Mouse (Mus musculus): ENCODE measurements around the gene Hmga1. TPM values are rescaled to one million over a fixed set of nuclear protein-coding genes. Genes with fewer than 3 reads are reported as not detected.

The Hmga1 gene
- polyA plus RNA-seq, 1 experiment from 2014 or later: 196 TPM

DNA sequence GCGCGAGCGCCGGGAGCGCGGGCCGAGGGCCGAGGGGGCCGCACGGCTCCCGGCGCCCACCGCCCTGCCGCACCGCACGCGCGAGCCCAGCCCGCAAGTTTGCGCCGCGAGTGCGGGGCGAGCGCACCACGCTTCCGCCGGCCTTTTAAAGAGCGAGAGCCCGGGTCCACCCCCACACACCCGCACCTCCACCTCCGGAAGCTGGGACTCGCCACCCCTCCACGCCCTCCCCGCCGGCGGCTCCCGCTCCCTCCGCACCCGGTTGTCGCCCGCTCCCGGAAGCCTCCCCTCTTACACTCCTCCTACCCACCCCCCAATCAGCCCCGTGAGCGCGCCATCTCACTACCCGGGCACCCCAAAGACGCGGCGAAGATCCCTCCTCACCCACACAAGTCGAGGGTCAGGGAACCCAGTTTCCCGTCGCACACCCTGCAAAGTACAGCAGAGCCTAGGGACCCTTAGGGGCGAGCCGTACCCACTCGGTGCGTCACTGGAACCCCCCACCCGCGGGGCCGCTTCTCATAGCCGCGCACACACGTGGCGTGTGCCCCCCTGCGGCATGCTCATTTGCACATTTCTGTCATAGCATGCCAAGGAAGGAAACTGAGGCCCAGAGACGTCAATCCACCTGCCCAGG, 42.9 kb upstream of the Hmga1 start:
- no peaks in the 10 kb centered on the region for H3K9me3 ChIP-seq
- H3K27me3 ChIP-seq (replicated peaks): peaks cover 68% of the 10 kb centered on the region
- WGBS: 3% methylated on average over 37 of the region's 66 CpGs
- no peaks in the 10 kb centered on the region for H3K36me3 ChIP-seq
- ATAC-seq (ENCODE audit: low FRiP score, low read depth): no peak
- peaks cover 30% of the 10 kb centered on the region for H3K4me1 ChIP-seq
- peak overlapping the region; percentile 79 for H3K9ac ChIP-seq
- H3K4me3 ChIP-seq: peak overlapping the region; percentile 69
- H3K4me2 ChIP-seq (replicated peaks): peak overlapping the region; percentile 97
- no peak overlapping the region for H3K27ac ChIP-seq

DNA sequence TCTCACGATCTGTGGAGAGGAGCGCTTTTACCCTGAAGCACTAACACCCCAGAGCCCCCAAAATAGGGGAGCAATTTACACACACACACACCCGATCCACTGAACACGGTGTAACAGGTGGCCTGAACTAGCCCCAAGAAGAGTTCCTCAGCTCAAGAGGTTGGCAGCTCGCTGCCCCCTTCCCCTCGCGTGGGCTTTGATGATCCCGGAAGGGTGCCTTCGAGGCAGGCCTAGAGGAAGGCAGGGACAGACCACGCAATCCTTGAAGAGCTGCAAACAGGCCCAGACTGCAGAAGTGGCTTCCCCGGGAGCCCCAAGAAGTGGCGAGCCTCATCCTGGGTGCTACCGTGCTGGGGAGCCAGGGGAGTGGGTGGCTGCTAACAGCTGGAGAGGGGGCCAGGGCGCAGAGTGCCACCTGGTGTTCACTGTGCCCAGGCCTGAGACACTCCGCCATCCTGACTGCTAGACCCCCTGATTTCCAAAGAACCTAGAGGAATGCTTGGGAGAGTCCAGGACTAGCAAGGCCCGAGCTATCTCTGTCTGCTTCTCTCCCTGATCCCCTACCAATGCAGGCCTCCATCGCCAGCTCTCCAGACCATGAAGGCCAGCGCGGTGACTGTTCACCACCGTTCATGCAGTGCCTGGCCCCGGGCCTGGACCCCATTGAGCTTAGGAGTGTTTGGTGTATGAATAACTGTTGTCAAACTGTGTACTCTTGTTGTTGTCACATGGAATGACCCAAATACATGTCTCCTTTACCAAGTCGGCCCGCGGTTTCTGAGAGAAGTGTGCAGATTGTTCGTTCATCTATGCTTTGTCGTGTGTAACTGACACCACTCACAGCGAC, 42.2 kb upstream of the Hmga1 start:
- ATAC-seq (ENCODE audit: low FRiP score, low read depth): no peak
- H3K9me3 ChIP-seq: no peaks in the 10 kb centered on the region
- no peaks in the 10 kb centered on the region for H3K36me3 ChIP-seq
- H3K4me3 ChIP-seq: peak overlapping the region; percentile 69; the same call in 1 of the 2 replicates
- H3K4me2 ChIP-seq (replicated peaks): peak overlapping the region; percentile 97
- no peak overlapping the region for H3K9ac ChIP-seq
- peaks cover 37% of the 10 kb centered on the region for H3K4me1 ChIP-seq
- H3K27ac ChIP-seq: no peak overlapping the region
- H3K27me3 ChIP-seq (replicated peaks): peaks cover 66% of the 10 kb centered on the region
- 34% methylated on average over 27 of the region's 27 CpGs for WGBS

DNA sequence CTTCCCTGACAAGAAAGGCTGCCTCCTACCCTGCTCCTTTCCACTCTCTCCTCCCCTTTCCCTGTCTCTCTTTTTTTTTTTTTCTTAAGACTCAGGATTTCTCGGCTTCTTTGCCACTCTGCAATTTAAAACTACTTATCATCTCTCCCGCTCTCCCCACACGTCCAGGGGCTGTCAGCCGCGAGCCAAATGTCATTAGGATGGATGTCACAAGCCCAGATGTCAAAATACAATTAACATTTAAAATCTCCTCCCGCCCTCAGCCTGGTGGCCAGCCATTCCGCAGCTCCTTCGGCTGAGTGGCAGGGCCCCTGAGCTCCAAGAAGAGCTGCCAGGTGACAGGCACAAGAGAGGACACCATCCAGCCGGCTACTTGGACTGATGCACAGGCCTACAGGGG, 38.0 kb upstream of the Hmga1 start:
- Histone ChIP-seq H3K9me3 (no peaks in the 10 kb centered on the region), H3K4me3 (no peak overlapping the region), H3K4me1 (peaks cover 25% of the 10 kb centered on the region), H3K4me2 (replicated peaks) (no peak overlapping the region), H3K9ac (no peak overlapping the region), H3K27me3 (replicated peaks) (peaks cover 47% of the 10 kb centered on the region), H3K36me3 (no peaks in the 10 kb centered on the region), H3K27ac (no peak overlapping the region)
- no peak for ATAC-seq (ENCODE audit: low FRiP score, low read depth)
- 25% methylated on average over 9 of the region's 9 CpGs for WGBS

DNA sequence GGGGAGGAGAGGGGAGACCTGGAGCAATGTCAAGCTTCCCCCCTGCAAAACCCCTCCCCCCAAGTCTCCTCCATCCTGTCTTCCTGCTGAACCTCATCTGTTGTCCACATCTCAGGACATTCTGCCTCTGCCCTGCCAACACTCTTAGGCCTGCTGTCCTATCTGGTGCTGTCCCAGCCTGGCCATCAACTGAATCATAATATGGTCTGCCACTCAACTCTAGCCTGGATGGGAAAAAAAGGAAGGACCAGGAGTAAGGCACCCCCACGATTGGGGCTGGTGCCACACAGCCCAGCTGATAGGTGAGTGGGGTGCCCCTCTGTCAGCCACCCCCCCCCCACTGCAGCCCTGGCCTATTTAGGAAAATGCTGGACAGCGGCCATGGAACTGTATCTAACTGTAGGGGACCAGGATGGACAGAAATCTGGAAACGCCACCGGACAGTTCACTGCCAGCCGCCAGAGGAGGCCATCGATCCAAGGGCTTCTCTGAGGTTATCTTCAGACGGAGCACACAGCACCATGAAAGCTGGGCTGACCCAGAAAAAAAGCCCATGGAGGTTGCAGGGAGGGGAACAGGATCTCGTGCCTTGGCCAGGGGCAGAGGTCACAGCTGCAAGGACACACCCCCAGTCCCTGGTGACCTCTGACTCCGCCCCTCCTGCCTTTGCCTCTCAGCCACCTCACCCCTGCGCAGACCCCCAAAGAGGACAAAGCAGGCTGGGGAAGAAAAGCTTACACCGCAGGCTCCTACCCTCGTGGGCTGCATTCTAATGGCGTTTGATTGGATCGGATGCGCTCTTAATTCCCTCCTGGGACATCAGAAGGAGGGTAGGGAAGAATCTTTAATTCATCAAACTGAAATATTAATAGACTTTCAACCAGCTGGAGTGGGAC, 37.3 kb upstream of the Hmga1 start:
- WGBS: 29% methylated on average over 15 of the region's 15 CpGs
- Histone ChIP-seq H3K4me1 (peaks cover 18% of the 10 kb centered on the region), H3K9ac (no peak overlapping the region), H3K36me3 (no peaks in the 10 kb centered on the region), H3K4me3 (no peak overlapping the region), H3K27ac (peak overlapping the region; percentile 13; the same call in 1 of the 2 replicates), H3K27me3 (replicated peaks) (peaks cover 40% of the 10 kb centered on the region), H3K9me3 (no peaks in the 10 kb centered on the region), H3K4me2 (replicated peaks) (no peak overlapping the region)
- ATAC-seq (ENCODE audit: low FRiP score, low read depth): no peak

DNA sequence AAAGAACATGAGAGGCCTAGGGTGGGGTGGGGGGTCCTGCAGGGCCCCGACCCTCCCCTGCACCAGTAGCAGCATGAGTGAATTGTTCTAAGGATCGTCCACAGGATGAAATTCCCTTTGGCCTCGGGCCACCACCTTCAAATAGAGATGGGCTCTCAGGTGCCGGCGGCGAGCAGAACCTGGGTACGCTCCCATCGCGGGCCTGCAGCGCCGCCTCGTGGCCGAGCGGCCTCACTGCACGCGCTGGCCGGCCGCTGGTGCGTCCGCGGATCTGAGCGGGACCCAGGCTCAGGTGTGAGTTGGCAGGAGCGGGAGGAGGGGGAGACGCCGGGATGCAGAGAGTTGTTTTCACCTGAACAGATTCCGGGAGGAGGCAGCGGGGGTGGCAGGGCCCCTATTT, 35.7 kb upstream of the Hmga1 start:
- ATAC-seq (ENCODE audit: low FRiP score, low read depth): peak; percentile 34; the same call in 1 of the 2 replicates
- H3K27ac ChIP-seq: no peak overlapping the region
- WGBS: 2% methylated on average over 27 of the region's 27 CpGs
- H3K9ac ChIP-seq: no peak overlapping the region
- H3K36me3 ChIP-seq: no peaks in the 10 kb centered on the region
- H3K4me1 ChIP-seq: peaks cover 16% of the 10 kb centered on the region
- peak overlapping the region; percentile 38 for H3K4me2 ChIP-seq (replicated peaks)
- H3K9me3 ChIP-seq: no peaks in the 10 kb centered on the region
- no peak overlapping the region for H3K4me3 ChIP-seq
- peaks cover 26% of the 10 kb centered on the region for H3K27me3 ChIP-seq (replicated peaks)

DNA sequence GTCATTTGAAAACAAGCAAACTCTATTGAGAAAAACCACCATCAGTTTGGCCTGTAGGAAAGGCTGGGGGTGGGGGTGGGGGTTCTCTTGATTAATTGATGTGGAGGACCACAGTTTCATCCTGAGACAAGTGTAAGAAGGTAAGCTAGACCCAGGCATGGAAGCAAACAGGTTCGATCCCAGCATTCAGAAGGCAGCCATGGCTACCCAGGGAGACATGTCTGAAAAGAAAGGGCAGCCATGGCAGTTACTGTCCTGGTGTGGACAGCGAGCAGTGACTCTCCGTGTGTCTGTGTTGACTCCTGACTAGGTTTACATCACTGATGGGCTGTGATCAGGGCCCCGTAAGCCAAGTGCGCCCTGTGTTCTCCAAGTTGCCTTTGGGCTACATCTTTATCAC, 35.0 kb upstream of the Hmga1 start, which contains the start of gene Grm4:
Gene Grm4 (minus strand): TSS at position 101 of the 400 bp plus-strand sequence.
- WGBS: 79% methylated on average over 5 of the region's 5 CpGs
- Histone ChIP-seq H3K9ac (no peak within 1 kb of the TSS), H3K9me3 (no peaks in the 10 kb centered on the region), H3K27me3 (replicated peaks) (peaks cover 26% of the 10 kb centered on the region), H3K4me2 (replicated peaks) (peak within 1 kb of the TSS; percentile 38), H3K4me1 (peaks cover 16% of the 10 kb centered on the region), H3K4me3 (no peak within 1 kb of the TSS), H3K36me3 (no peaks in the 10 kb centered on the region), H3K27ac (no peak within 1 kb of the TSS)
- ATAC-seq (ENCODE audit: low FRiP score, low read depth): no peak

DNA sequence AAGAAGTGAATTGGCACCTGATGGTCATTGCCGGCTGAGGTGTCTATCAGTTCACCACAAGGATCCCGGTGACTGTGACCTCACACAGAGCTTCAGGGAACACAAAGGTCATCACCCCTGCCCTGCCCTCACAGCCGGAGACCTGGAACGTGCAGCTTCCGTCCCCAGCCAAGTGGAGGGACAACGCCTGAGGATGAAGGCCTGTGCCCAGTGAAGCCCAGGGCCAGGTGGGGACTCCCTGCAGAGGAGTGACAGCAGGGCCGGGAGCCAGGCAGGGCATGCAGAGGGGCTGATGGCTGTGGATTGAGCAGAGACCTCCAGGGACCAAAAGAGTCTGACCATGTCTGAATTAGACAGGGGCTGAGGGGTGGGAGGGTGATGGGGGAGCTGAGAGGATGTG, 33.2 kb upstream of the Hmga1 start:
- no peak overlapping the region for H3K27ac ChIP-seq
- ATAC-seq (ENCODE audit: low FRiP score, low read depth): no peak
- H3K36me3 ChIP-seq: no peaks in the 10 kb centered on the region
- peaks cover 16% of the 10 kb centered on the region for H3K4me1 ChIP-seq
- H3K9ac ChIP-seq: no peak overlapping the region
- H3K4me3 ChIP-seq: no peak overlapping the region
- no peak overlapping the region for H3K4me2 ChIP-seq (replicated peaks)
- H3K27me3 ChIP-seq (replicated peaks): peaks cover 21% of the 10 kb centered on the region
- WGBS: 62% methylated on average over 7 of the region's 7 CpGs
- no peaks in the 10 kb centered on the region for H3K9me3 ChIP-seq

DNA sequence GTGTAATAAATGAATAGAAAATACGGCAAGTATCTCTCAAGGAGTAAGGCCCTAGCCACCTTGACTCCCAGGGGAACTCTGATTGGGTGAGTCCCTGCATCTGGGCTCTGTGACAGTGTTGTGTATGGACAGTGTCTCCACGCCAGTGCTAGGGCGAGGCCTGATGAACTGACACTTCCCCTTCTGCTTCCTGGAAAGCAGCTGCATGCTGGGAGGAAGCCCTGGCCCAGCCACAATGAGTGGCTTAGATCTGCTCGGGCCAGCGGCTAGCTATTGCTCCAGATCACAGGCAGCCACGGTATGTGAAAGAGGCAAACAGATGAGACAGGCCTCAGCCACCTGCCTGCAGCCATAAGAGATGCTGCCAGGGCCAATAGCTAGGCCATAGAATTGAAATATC, 29.1 kb upstream of the Hmga1 start:
- H3K4me1 ChIP-seq: no peaks in the 10 kb centered on the region
- H3K9ac ChIP-seq: no peak overlapping the region
- no peaks in the 10 kb centered on the region for H3K36me3 ChIP-seq
- H3K27me3 ChIP-seq (replicated peaks): peaks cover 1% of the 10 kb centered on the region; the same call in 1 of the 2 replicates
- no peak for ATAC-seq (ENCODE audit: low FRiP score, low read depth)
- H3K4me2 ChIP-seq (replicated peaks): no peak overlapping the region
- WGBS: 78% methylated on average over 6 of the region's 6 CpGs
- no peak overlapping the region for H3K27ac ChIP-seq
- H3K9me3 ChIP-seq: no peaks in the 10 kb centered on the region
- H3K4me3 ChIP-seq: no peak overlapping the region

DNA sequence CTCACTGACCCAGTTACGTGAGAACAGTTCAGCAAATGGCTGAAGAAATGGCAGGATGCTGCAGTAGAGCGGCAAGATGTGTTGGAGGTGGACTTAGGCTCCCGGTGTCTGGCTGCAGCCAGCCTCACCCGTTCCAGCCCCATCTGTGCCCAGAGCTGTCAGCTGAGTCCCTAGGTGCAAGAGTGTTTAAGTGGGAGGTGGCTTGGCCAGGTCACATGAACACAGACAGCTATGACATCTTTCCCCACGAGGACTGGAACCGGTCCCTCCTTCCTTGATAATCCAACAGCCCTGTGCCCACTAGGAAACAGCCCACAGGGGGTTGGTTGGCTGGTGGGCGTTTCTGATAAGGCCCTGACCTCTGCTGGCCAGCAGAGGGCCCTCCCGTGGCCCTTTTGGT, 28.3 kb upstream of the Hmga1 start:
- ATAC-seq (ENCODE audit: low FRiP score, low read depth): no peak
- Histone ChIP-seq H3K27me3 (replicated peaks) (no peaks in the 10 kb centered on the region; the same call in 1 of the 2 replicates), H3K4me3 (no peak overlapping the region), H3K4me1 (no peaks in the 10 kb centered on the region), H3K27ac (no peak overlapping the region), H3K9me3 (no peaks in the 10 kb centered on the region), H3K36me3 (no peaks in the 10 kb centered on the region), H3K4me2 (replicated peaks) (no peak overlapping the region), H3K9ac (no peak overlapping the region)
- 58% methylated on average over 8 of the region's 8 CpGs for WGBS

DNA sequence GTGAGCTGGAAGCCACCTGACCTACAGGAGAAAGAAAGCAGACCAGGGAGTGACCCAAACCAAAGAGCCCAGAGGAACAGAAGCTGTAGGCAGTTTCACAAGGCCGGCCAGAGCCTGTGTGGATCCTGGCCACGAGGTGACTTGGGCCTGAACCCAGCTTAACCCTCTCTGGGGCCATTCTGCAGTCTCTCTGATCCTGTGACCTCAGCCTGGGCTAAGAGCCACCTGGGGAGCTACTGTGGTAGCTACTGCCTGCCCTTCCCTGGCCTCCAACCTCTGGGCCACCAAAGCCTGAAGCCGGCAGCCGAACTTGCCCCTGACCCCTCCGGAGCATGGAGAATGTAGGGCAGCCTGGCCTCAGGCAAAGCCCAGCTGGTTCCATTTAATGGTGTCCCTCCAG, 27.5 kb upstream of the Hmga1 start:
- Histone ChIP-seq H3K9ac (no peak overlapping the region), H3K4me1 (no peaks in the 10 kb centered on the region), H3K4me3 (no peak overlapping the region), H3K36me3 (no peaks in the 10 kb centered on the region), H3K27me3 (replicated peaks) (no peaks in the 10 kb centered on the region), H3K27ac (no peak overlapping the region), H3K9me3 (no peaks in the 10 kb centered on the region), H3K4me2 (replicated peaks) (no peak overlapping the region)
- no peak for ATAC-seq (ENCODE audit: low FRiP score, low read depth)
- 72% methylated on average over 5 of the region's 5 CpGs for WGBS

DNA sequence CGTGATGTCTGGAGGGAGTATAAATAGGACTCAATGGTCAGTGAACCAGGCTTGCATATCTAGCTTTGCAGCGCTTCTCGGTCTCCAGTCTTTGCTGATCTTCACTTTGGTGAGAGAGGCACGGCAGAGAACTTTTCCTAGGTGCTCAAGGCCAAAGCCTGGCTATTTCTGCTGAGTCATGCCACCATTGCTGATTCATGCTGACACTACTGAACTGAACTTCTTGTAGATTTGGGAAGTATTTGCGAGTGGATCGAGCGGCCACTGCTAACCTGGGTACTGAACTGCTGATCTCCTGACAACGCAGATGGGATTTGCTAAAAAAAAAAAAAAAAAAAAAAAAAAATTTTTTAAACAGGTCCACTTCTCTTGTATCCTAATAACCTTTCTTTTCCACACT, 24.2 kb upstream of the Hmga1 start:
- WGBS: 88% methylated on average over 8 of the region's 8 CpGs
- no peak for ATAC-seq (ENCODE audit: low FRiP score, low read depth)
- Histone ChIP-seq H3K27ac (no peak overlapping the region), H3K27me3 (replicated peaks) (no peaks in the 10 kb centered on the region), H3K4me3 (no peak overlapping the region), H3K36me3 (no peaks in the 10 kb centered on the region), H3K9me3 (no peaks in the 10 kb centered on the region), H3K9ac (no peak overlapping the region), H3K4me2 (replicated peaks) (no peak overlapping the region), H3K4me1 (no peaks in the 10 kb centered on the region)

DNA sequence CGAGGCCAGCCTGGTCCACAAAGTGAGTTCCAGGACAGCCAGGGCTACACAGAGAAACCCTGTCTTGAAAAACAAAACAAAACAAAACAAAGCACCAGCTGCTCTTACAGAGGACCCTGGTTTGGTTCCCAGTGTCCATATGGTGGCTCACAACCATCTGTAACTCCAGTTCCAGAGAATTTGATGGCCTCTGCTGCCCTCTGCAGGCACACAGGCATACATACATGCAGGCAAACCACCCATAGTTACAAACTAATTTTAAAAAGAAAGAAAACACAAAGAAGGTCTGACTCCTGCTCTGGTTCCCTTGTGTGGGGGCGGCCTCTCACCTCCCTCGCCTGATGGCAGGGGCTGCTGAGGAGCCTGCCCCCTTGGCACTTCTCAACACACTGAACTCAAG, 22.9 kb upstream of the Hmga1 start:
- Histone ChIP-seq H3K4me1 (no peaks in the 10 kb centered on the region), H3K27me3 (replicated peaks) (no peaks in the 10 kb centered on the region), H3K36me3 (no peaks in the 10 kb centered on the region), H3K9me3 (no peaks in the 10 kb centered on the region), H3K4me3 (no peak overlapping the region), H3K4me2 (replicated peaks) (no peak overlapping the region), H3K9ac (no peak overlapping the region), H3K27ac (no peak overlapping the region)
- ATAC-seq (ENCODE audit: low FRiP score, low read depth): no peak
- 87% methylated on average over 3 of the region's 3 CpGs for WGBS

Measured in neural tube, embryonic 12.5 days (tissue).